Mouse (Mus musculus): ENCODE data around the gene Nme8. TPM values are rescaled to one million over a fixed set of nuclear protein-coding genes. Genes with fewer than 3 reads are reported as not detected.

Nme8 gene
- not detected in 2 replicates for polyA plus RNA-seq (2012; rRNA removed)

DNA sequence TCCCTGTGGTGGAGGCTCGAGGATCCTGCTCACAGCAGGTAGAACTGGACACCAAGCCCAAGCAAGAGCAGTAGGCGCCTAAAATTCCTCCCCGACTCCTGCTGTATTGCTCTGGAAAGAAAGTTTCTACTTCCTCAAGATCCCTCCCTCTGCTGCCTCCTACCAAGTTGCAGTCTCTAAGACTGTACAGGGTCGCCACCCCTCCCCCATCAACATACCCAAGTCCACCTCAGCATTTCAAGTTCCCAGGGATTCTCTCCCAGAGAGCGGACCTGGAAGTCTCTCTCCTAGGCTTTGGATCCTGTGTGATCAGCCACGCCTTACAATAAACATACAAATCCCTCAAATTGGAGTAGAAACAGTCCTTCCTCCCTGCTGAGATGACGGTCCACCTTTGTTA is at the start of gene Nme8:
Nme8 (minus strand) TSS at position 5 of the 400 bp plus-strand sequence.

GRCm38 (mm10) chr13:19622573-19623227 is 74.9 kb downstream of the Nme8 start, which contains the start of gene Sfrp4:
Gene Sfrp4 (plus strand): TSS chr13:19623104.

DNA sequence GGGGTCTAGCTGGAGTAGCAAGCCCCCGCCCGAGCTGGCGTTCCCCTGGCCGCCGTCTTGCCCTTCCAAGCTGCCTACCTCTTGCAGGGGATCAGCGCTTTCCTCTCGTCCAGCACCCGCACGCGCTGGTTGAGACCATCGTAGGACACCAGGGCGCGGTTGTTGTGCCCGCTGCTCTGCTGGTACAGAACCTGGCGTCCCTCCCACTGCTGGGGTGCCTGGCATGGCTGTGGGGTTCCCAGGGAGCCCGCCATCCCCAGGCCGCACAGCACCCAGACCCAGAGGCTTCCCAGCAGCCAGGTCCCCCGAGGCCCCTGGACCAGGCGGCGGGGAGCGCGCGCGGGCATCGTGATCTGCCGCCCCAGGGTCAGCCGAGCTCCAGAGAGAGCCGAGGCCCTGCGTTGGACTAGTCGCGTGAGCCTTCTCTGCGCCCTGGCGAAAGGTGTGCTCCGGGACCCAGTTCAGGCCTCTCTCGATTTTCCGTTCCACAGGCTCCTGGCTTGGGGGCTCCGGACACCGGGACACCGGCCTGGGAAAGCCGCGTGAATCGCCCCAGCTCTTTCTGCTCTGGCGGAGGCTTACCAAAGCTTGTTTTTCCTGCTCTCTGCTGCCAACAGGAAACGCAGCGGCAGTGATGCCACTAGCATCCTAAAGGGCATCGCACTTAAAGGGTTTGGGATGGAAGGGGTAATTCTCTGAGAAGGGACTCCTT is 78.2 kb downstream of the Nme8 start, which contains the start of gene Epdr1:
Epdr1 (minus strand) TSS at position 712 of the 712 bp plus-strand sequence.

Other genes starting within 250 kb of the Nme8 start
- 7.9 and 21.0 TPM in 2 replicates for gene Epdr1, start 77.9 kb downstream of the Nme8 start, polyA plus RNA-seq (2012; rRNA removed)
- 1.8 and 2.0 TPM in 2 replicates for gene Sfrp4, start 74.7 kb downstream of the Nme8 start, polyA plus RNA-seq (2012; rRNA removed)
- not detected in 2 replicates for gene Gpr141, start 126.5 kb upstream of the Nme8 start, polyA plus RNA-seq (2012; rRNA removed)

Measured in stomach, adult 2 months (tissue).